Comparison of ENCODE assay signal across 27 mouse cellular contexts in the genomic region with DNA sequence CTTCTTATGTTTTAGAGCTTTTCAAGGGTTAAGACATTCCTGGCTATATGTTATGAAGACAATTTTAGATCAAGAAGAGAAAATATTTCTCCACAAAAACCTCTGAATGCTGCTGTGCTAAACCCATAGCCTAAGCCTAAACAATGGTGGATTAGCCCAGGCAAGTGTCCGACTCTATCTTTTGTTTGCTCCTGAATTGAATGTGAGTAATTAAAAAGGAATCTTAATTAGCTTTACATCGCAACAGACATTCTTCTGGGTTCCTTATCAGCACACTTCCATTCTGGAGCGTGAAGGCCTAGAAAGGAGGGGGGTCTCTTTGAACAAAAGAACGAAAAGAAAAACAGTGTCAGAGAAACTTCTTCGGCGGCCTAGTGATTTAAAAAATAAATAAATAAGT.
"Had no signal": no experiment of that assay in that cellular context is flagged by ENCODE, and none has a peak within 500 bp of the region (broad histone marks: within the 10 kb centered on the region; RNA-seq: fewer than 3 reads in every experiment).

No protein-coding gene starts in this region.

- H3K4me3 ChIP-seq: gastrocnemius, adult 2 months; heart, embryonic 10.5 days; heart, embryonic 12.5 days; hindbrain, embryonic 10.5 days; hindbrain, embryonic 12.5 days; intestine, embryonic 15.5 days; layer of hippocampus, adult 2 months; left cerebral cortex, adult 2 months; limb, embryonic 10.5 days; limb, embryonic 12.5 days; liver, embryonic 13.5 days had no signal

- H3K9ac ChIP-seq: heart, embryonic 12.5 days; hindbrain, embryonic 12.5 days; hindbrain, embryonic 14.5 days; intestine, embryonic 15.5 days; limb, embryonic 12.5 days; liver, embryonic 13.5 days had no signal

- H3K36me3 ChIP-seq: heart, embryonic 10.5 days; hindbrain, embryonic 10.5 days; hindbrain, embryonic 12.5 days; intestine, embryonic 15.5 days; limb, embryonic 10.5 days; limb, embryonic 12.5 days; liver, embryonic 13.5 days had no signal

- H3K4me1 ChIP-seq: heart, embryonic 10.5 days; heart, embryonic 12.5 days; hindbrain, embryonic 10.5 days; intestine, embryonic 15.5 days; limb, embryonic 12.5 days; liver, embryonic 13.5 days had no signal

- DNase-seq: gastrocnemius, adult 2 months; gastrocnemius, postnatal 14 days; gastrocnemius, postnatal 36 days; heart, adult 18-20 months; heart, postnatal 10 days; heart, postnatal 4 days; kidney, adult 18-20 months; kidney, adult 8-10 months; kidney, postnatal 10 days; kidney, postnatal 25 days; kidney, postnatal 4 days; liver; liver, embryonic 13.5 days had no signal

- ATAC-seq: hindbrain, embryonic 16.5 days; inflammation-experienced regulatory T-cells, adult 6 months; intestine, embryonic 15.5 days; intestine, postnatal 0 days had no signal

- H3K27ac ChIP-seq: gastrocnemius, adult 2 months; heart, embryonic 10.5 days; hindbrain, embryonic 10.5 days; hindbrain, embryonic 12.5 days; hindbrain, embryonic 14.5 days; intestine, embryonic 15.5 days; layer of hippocampus, adult 2 months; left cerebral cortex, adult 2 months; limb, embryonic 10.5 days; limb, embryonic 12.5 days; liver, embryonic 13.5 days had no signal

- H3K4me2 ChIP-seq: heart, embryonic 12.5 days; hindbrain, embryonic 12.5 days; hindbrain, embryonic 14.5 days; intestine, embryonic 15.5 days; limb, embryonic 12.5 days; liver, embryonic 11.5 days; liver, embryonic 13.5 days had no signal

- H3K27me3 ChIP-seq: heart, embryonic 12.5 days; hindbrain, embryonic 12.5 days; intestine, embryonic 15.5 days; limb, embryonic 12.5 days; liver, embryonic 13.5 days had no signal

- H3K9me3 ChIP-seq: heart, embryonic 10.5 days; heart, embryonic 12.5 days; hindbrain, embryonic 10.5 days; hindbrain, embryonic 12.5 days; intestine, embryonic 15.5 days; limb, embryonic 10.5 days; limb, embryonic 12.5 days; liver, embryonic 13.5 days had no signal
